Mouse (Mus musculus): Measurements from ENCODE around the gene Il11.
A peak's percentile ranks its signal among the peaks of the same experiment; 100 is the strongest.
"Not testable (repeated sequence)": the region's sequence is repeated elsewhere in the genome, so short reads cannot be mapped to it uniquely, and the experiment has no call there.

The Il11 gene

GRCm38 (mm10) chr7:4782759-4783158 is at the start of gene Il11, which contains the start of gene Tmem190:
Il11 (minus strand) TSS chr7:4782859.
Tmem190 (plus strand) TSS chr7:4782937.
- no peak for DNase-seq (ENCODE audit: low read depth, low spot score)

GRCm38 (mm10) chr7:4830476-4830875 is 47.8 kb upstream of the Il11 start:
- no peak for DNase-seq (ENCODE audit: low read depth, low spot score)

GRCm38 (mm10) chr7:4825365-4825764 is 42.7 kb upstream of the Il11 start:
- no peak for DNase-seq (ENCODE audit: low read depth, low spot score)

- DNase-seq (ENCODE audit: low read depth, low spot score): no peak
These were observed 39.7 kb upstream of the Il11 start for GRCm38 (mm10) chr7:4822162-4822907.

- no peak for DNase-seq (ENCODE audit: low read depth, low spot score)
These were observed 39.0 kb upstream of the Il11 start for GRCm38 (mm10) chr7:4821690-4822089.

- not testable (repeated sequence) for DNase-seq (ENCODE audit: low read depth, low spot score)
These were observed 38.3 kb upstream of the Il11 start for GRCm38 (mm10) chr7:4820925-4821324.

GRCm38 (mm10) chr7:4816559-4816958 is 33.9 kb upstream of the Il11 start:
- no peak for DNase-seq (ENCODE audit: low read depth, low spot score)

- no peak for DNase-seq (ENCODE audit: low read depth, low spot score)
These were observed 30.6 kb upstream of the Il11 start for GRCm38 (mm10) chr7:4813105-4813791.

GRCm38 (mm10) chr7:4812303-4813104 is 29.8 kb upstream of the Il11 start, which contains the start of gene Ube2s:
Ube2s (minus strand) TSS chr7:4812590.
- peak; percentile 99 for DNase-seq (ENCODE audit: low read depth, low spot score)

GRCm38 (mm10) chr7:4811842-4812302 is 29.2 kb upstream of the Il11 start:
- no peak for DNase-seq (ENCODE audit: low read depth, low spot score)

GRCm38 (mm10) chr7:4811131-4811530 is 28.5 kb upstream of the Il11 start:
- DNase-seq (ENCODE audit: low read depth, low spot score): not testable (repeated sequence)

GRCm38 (mm10) chr7:4806716-4807115 is 24.1 kb upstream of the Il11 start:
- no peak for DNase-seq (ENCODE audit: low read depth, low spot score)

GRCm38 (mm10) chr7:4802247-4802646 is 19.6 kb upstream of the Il11 start:
- DNase-seq (ENCODE audit: low read depth, low spot score): no peak

- no peak for DNase-seq (ENCODE audit: low read depth, low spot score)
These were observed 13.2 kb upstream of the Il11 start for GRCm38 (mm10) chr7:4795767-4796433.

GRCm38 (mm10) chr7:4794631-4795168 is 12.0 kb upstream of the Il11 start:
- DNase-seq (ENCODE audit: low read depth, low spot score): no peak

- no peak for DNase-seq (ENCODE audit: low read depth, low spot score)
These were observed 11.0 kb upstream of the Il11 start for GRCm38 (mm10) chr7:4793674-4794073.

GRCm38 (mm10) chr7:4793248-4793647 is 10.6 kb upstream of the Il11 start:
- not testable (repeated sequence) for DNase-seq (ENCODE audit: low read depth, low spot score)

- peak; percentile 95 for DNase-seq (ENCODE audit: low read depth, low spot score)
These were observed 9.9 kb upstream of the Il11 start, which contains the start of gene Rpl28 for GRCm38 (mm10) chr7:4792278-4793212. Rpl28 (plus strand) TSS chr7:4792874.

- no peak for DNase-seq (ENCODE audit: low read depth, low spot score)
These were observed 6.8 kb upstream of the Il11 start, which contains the start of gene Tmem238 for GRCm38 (mm10) chr7:4789436-4789935. Tmem238 (minus strand) TSS chr7:4789656.

Data from brain, embryonic 18.5 days (tissue).